ENCODE assay signal across 8 mouse cellular contexts in genomic region chr19:32292782-32293776, GRCm38 (mm10).
DNase-seq lines count a peak whose midpoint lies in the region; ATAC-seq and TF ChIP-seq lines count a peak whose summit lies in the region.

No protein-coding gene starts in this region.

- TF ChIP-seq POLR2A in heart, adult 2 months (IDR thresholded peaks at IDR 0.05; ENCODE audit: insufficient read depth, low read depth, low read length) = no peak

- peaks cover 13% of the 10 kb centered on the region for H3K36me3 ChIP-seq in heart, adult 2 months (ENCODE audit: control insufficient read depth, insufficient read depth, low read length)
- no peaks in the 10 kb centered on the region for H3K36me3 ChIP-seq in lung, embryonic 14.5 days (ENCODE audit: insufficient read depth)
- H3K36me3 ChIP-seq in heart, embryonic 15.5 days = no peaks in the 10 kb centered on the region
- peaks cover 36% of the 10 kb centered on the region for H3K36me3 ChIP-seq in megakaryocyte, embryonic 14.5 days (replicated peaks; ENCODE audit: low read length)

- H3K9me3 ChIP-seq in lung, embryonic 14.5 days (ENCODE audit: low read depth, low read length) = no peaks in the 10 kb centered on the region
- H3K9me3 ChIP-seq in heart, embryonic 15.5 days (replicated peaks) = no peaks in the 10 kb centered on the region
- no peaks in the 10 kb centered on the region for H3K9me3 ChIP-seq in megakaryocyte, embryonic 14.5 days

- peak overlapping the region; percentile 59 for H3K9ac ChIP-seq in heart, adult 2 months (ENCODE audit: low read depth, low read length)
- H3K9ac ChIP-seq in lung, embryonic 14.5 days = no peak overlapping the region
- H3K9ac ChIP-seq in heart, embryonic 15.5 days = no peak overlapping the region

- no peaks in the 10 kb centered on the region for H3K27me3 ChIP-seq in heart, adult 2 months (ENCODE audit: control insufficient read depth, insufficient read depth, low read length)
- no peaks in the 10 kb centered on the region for H3K27me3 ChIP-seq in lung, embryonic 14.5 days (ENCODE audit: insufficient read depth, low read length)
- no peaks in the 10 kb centered on the region for H3K27me3 ChIP-seq in heart, embryonic 15.5 days
- no peaks in the 10 kb centered on the region for H3K27me3 ChIP-seq in megakaryocyte, embryonic 14.5 days (replicated peaks)

- intact Hi-C loops in heart, adult 2 months (cut with DNase I) = no loop called here
- intact Hi-C loops in heart, postnatal 10 days (cut with DNase I) = no loop called here

- H3K4me2 ChIP-seq in lung, embryonic 14.5 days = peak overlapping the region; percentile 8; the same call in 1 of the 2 replicates
- peak overlapping the region; percentile 26; the same call in 1 of the 2 replicates for H3K4me2 ChIP-seq in heart, embryonic 15.5 days

- 40% methylated on average over 12 of the region's 12 CpGs for WGBS in heart, adult 2 months
- WGBS in lung, embryonic 14.5 days = 72% methylated on average over 12 of the region's 12 CpGs
- 64% methylated on average over 12 of the region's 12 CpGs for WGBS in heart, embryonic 15.5 days

- ATAC-seq in lung, embryonic 14.5 days (ENCODE audit: insufficient read depth) = no peak
- ATAC-seq in heart, embryonic 15.5 days (replicated peaks; ENCODE audit: insufficient number of reproducible peaks, insufficient read depth, low FRiP score, low read depth) = no peak; the same call in 1 of the 2 replicates

- peak overlapping the region; percentile 29 for H3K4me3 ChIP-seq in heart, adult 2 months
- no peak overlapping the region for H3K4me3 ChIP-seq in lung, embryonic 14.5 days (ENCODE audit: low read depth, low read length)
- no peak overlapping the region for H3K4me3 ChIP-seq in heart, embryonic 15.5 days
- H3K4me3 ChIP-seq in megakaryocyte, embryonic 14.5 days (replicated peaks) = peak overlapping the region; percentile 88

- peak overlapping the region; percentile 79 for H3K27ac ChIP-seq in heart, adult 2 months
- H3K27ac ChIP-seq in lung, embryonic 14.5 days (ENCODE audit: low read depth) = peak overlapping the region; percentile 68
- peak overlapping the region; percentile 60; the same call in 1 of the 2 replicates for H3K27ac ChIP-seq in heart, embryonic 15.5 days

- peak; percentile 26 to 50 for DNase-seq in heart, adult 2 months
- DNase-seq in heart, postnatal 10 days = no peak
- no peak for DNase-seq in lung, embryonic 14.5 days
- DNase-seq in lung, postnatal 10 days = no peak
- DNase-seq in right cerebral cortex, adult 18-20 months = no peak
- no peak for DNase-seq in B cell, adult 2 months

- H3K79me2 ChIP-seq in heart, adult 2 months (replicated peaks; ENCODE audit: control insufficient read depth, insufficient read depth, low read length) = no peaks in the 10 kb centered on the region; the same call in 1 of the 2 replicates

- TF ChIP-seq EP300 in heart, adult 2 months (IDR thresholded peaks at IDR 0.05; ENCODE audit: insufficient read depth, low read depth, low read length) = no peak

- no peak for TF ChIP-seq CTCF in heart, adult 2 months (IDR thresholded peaks at IDR 0.05)
- no peak for TF ChIP-seq CTCF in lung, embryonic 14.5 days (IDR thresholded peaks at IDR 0.05; ENCODE audit: low read depth)

- peaks cover 23% of the 10 kb centered on the region for H3K4me1 ChIP-seq in heart, adult 2 months (ENCODE audit: control insufficient read depth, insufficient read depth, low read length)
- H3K4me1 ChIP-seq in lung, embryonic 14.5 days (ENCODE audit: insufficient read depth) = peaks cover 7% of the 10 kb centered on the region
- peaks cover 30% of the 10 kb centered on the region for H3K4me1 ChIP-seq in heart, embryonic 15.5 days (replicated peaks)
- peaks cover 80% of the 10 kb centered on the region for H3K4me1 ChIP-seq in megakaryocyte, embryonic 14.5 days

Comparison
In these comparisons a context has a peak if more than half of its experiments do, and no peak if none do; other contexts are left out.
1. DNase-seq: peak in heart, adult 2 months (2 of 2); none in heart, postnatal 10 days (0 of 2), lung, embryonic 14.5 days (single experiment), lung, postnatal 10 days (single experiment), right cerebral cortex, adult 18-20 months (single experiment) and B cell, adult 2 months (0 of 2).
2. H3K4me3 ChIP-seq: peak in heart, adult 2 months (single experiment) and megakaryocyte, embryonic 14.5 days (single experiment); none in lung, embryonic 14.5 days (single experiment) and heart, embryonic 15.5 days (single experiment).
3. Peak in every context shown above with its lines, with median percentiles within 50 percentile points of each other: H3K27ac ChIP-seq.